25 mouse cellular contexts compared by ENCODE assay signal in genomic region chr3:58319463-58319862, GRCm38 (mm10).
DNase-seq lines count a peak whose midpoint lies in the region; ATAC-seq and TF ChIP-seq lines count a peak whose summit lies in the region.
"Had no signal": no experiment of that assay in that cellular context is flagged by ENCODE, and none has a peak within 500 bp of the region (broad histone marks: within the 10 kb centered on the region; RNA-seq: fewer than 3 reads in every experiment).

No protein-coding gene starts in this region.

- no peaks in the 10 kb centered on the region for H3K9me3 ChIP-seq in heart, postnatal 0 days (replicated peaks; ENCODE audit: control insufficient read depth, low read length)
- H3K9me3 ChIP-seq in kidney, embryonic 16.5 days (ENCODE audit: low read length) = no peaks in the 10 kb centered on the region
- H3K9me3 ChIP-seq: embryonic facial prominence, embryonic 10.5 days; embryonic facial prominence, embryonic 12.5 days; forebrain, embryonic 13.5 days; forebrain, embryonic 15.5 days; G1E had no signal

- TF ChIP-seq CTCF in heart, postnatal 0 days (IDR thresholded peaks at IDR 0.05; ENCODE audit: low read depth) = no peak

- intact Hi-C loops in heart, postnatal 10 days (cut with DNase I) = no loop called here

- H3ac ChIP-seq in myocyte (ENCODE audit: control insufficient read depth, insufficient read length) = no peak overlapping the region

- 70% methylated on average over 1 of the region's 1 CpGs for WGBS in heart, postnatal 0 days
- WGBS in kidney, embryonic 16.5 days = 79% methylated on average over 1 of the region's 1 CpGs

- H3K27ac ChIP-seq in heart, postnatal 0 days (ENCODE audit: low read depth) = no peak overlapping the region
- H3K27ac ChIP-seq in kidney, embryonic 16.5 days (ENCODE audit: low read length) = peak overlapping the region; percentile 28; the same call in 1 of the 2 replicates
- H3K27ac ChIP-seq: embryonic facial prominence, embryonic 10.5 days; embryonic facial prominence, embryonic 12.5 days; forebrain, embryonic 13.5 days; forebrain, embryonic 15.5 days had no signal

- no peak overlapping the region for H3K9ac ChIP-seq in heart, postnatal 0 days (replicated peaks; ENCODE audit: low read depth, low read length)
- H3K9ac ChIP-seq in kidney, embryonic 16.5 days (replicated peaks; ENCODE audit: low read length) = no peak overlapping the region
- H3K9ac ChIP-seq: embryonic facial prominence, embryonic 12.5 days; forebrain, embryonic 13.5 days; forebrain, embryonic 15.5 days had no signal

- no peak for ATAC-seq in heart, postnatal 0 days (ENCODE audit: insufficient read depth, low read depth)
- ATAC-seq in kidney, embryonic 16.5 days (ENCODE audit: low FRiP score, low TSS enrichment) = no peak
- ATAC-seq: activated CD4-positive, CD25-positive, alpha-beta regulatory T cell, adult 4 months; CD4-positive, CD25-positive, alpha-beta regulatory T cell, adult 4 months; forebrain, embryonic 13.5 days; forebrain, embryonic 15.5 days; Patski had no signal

- no peak overlapping the region for H3K4me3 ChIP-seq in heart, postnatal 0 days (ENCODE audit: low read depth, low read length)
- no peak overlapping the region for H3K4me3 ChIP-seq in kidney, embryonic 16.5 days (ENCODE audit: low read length)
- no peak overlapping the region for H3K4me3 ChIP-seq in myocyte
- H3K4me3 ChIP-seq: embryonic facial prominence, embryonic 10.5 days; embryonic facial prominence, embryonic 12.5 days; forebrain, embryonic 13.5 days; forebrain, embryonic 15.5 days had no signal

- no peaks in the 10 kb centered on the region for H3K4me1 ChIP-seq in heart, postnatal 0 days (ENCODE audit: control insufficient read depth, insufficient read depth)
- H3K4me1 ChIP-seq in kidney, embryonic 16.5 days (ENCODE audit: insufficient read depth, low read length) = no peaks in the 10 kb centered on the region
- H3K4me1 ChIP-seq: embryonic facial prominence, embryonic 10.5 days; embryonic facial prominence, embryonic 12.5 days; forebrain, embryonic 13.5 days; forebrain, embryonic 15.5 days had no signal

- no peak for TF ChIP-seq POLR2A in myocyte (IDR thresholded peaks at IDR 0.05; ENCODE audit: insufficient read length, low read depth)

- no peak overlapping the region for H3K4me2 ChIP-seq in heart, postnatal 0 days (ENCODE audit: low read depth, low read length)
- no peak overlapping the region for H3K4me2 ChIP-seq in kidney, embryonic 16.5 days (replicated peaks; ENCODE audit: low read depth, low read length)
- H3K4me2 ChIP-seq in myocyte (ENCODE audit: low read depth) = no peak overlapping the region
- H3K4me2 ChIP-seq: embryonic facial prominence, embryonic 12.5 days; forebrain, embryonic 13.5 days; forebrain, embryonic 15.5 days had no signal

- no peaks in the 10 kb centered on the region for H3K36me3 ChIP-seq in heart, postnatal 0 days (replicated peaks; ENCODE audit: control insufficient read depth, insufficient read depth, low read length)
- H3K36me3 ChIP-seq in kidney, embryonic 16.5 days (ENCODE audit: insufficient read depth, low read length) = no peaks in the 10 kb centered on the region
- H3K36me3 ChIP-seq in myocyte (ENCODE audit: control insufficient read depth, insufficient read depth) = no peaks in the 10 kb centered on the region
- H3K36me3 ChIP-seq: embryonic facial prominence, embryonic 10.5 days; embryonic facial prominence, embryonic 12.5 days; forebrain, embryonic 15.5 days; G1E had no signal

- no peaks in the 10 kb centered on the region for H3K79me2 ChIP-seq in myocyte (ENCODE audit: control insufficient read depth, insufficient read depth)

- DNase-seq in heart, postnatal 0 days (ENCODE audit: low spot score) = peak; percentile 3
- no peak for DNase-seq in heart, postnatal 10 days
- DNase-seq in kidney, adult 8-10 months = no peak
- peak; percentile 53 for DNase-seq in 3T3-L1 (ENCODE audit: low read depth, low spot score)
- no peak for DNase-seq in right cerebral cortex, postnatal 25 days
- DNase-seq: adrenal gland, adult 8-10 months; adrenal gland, postnatal 14 days; adrenal gland, postnatal 36 days; B cell, adult 2 months; cerebellum, adult 11-12 months; cerebellum, adult 2 months; cerebellum, adult 9-10 months; cerebellum, postnatal 10 days; cerebellum, postnatal 25 days had no signal

- H3K27me3 ChIP-seq in heart, postnatal 0 days (ENCODE audit: control insufficient read depth, insufficient read depth, low read length) = no peaks in the 10 kb centered on the region
- H3K27me3 ChIP-seq in kidney, embryonic 16.5 days (ENCODE audit: insufficient read depth, low read length) = no peaks in the 10 kb centered on the region
- no peaks in the 10 kb centered on the region for H3K27me3 ChIP-seq in myocyte (ENCODE audit: control insufficient read depth, insufficient read depth, insufficient read length)
- H3K27me3 ChIP-seq: CH12.LX; embryonic facial prominence, embryonic 12.5 days; forebrain, embryonic 13.5 days; forebrain, embryonic 15.5 days; Patski had no signal

- no peak for TF ChIP-seq EP300 in heart, postnatal 0 days (IDR thresholded peaks at IDR 0.05; ENCODE audit: low read depth)

TF ChIP-seq in myocyte, 11 proteins besides CTCF, POLR2A, EP300 and RAD21:
- no peak for TF ChIP-seq TCF3 (IDR thresholded peaks at IDR 0.05; ENCODE audit: insufficient read length, low read depth)
- peak; percentile 62 for TF ChIP-seq CEBPB (IDR thresholded peaks at IDR 0.05; ENCODE audit: insufficient read depth, poor library complexity, severe bottlenecking)
TF ChIP-seq in myocyte: peak in this region for 1.

Comparison
In these comparisons a context has a peak if more than half of its experiments do, and no peak if none do; other contexts are left out.
1. DNase-seq: peak in heart, postnatal 0 days (single experiment) and 3T3-L1 (single experiment); none in heart, postnatal 10 days (0 of 2), kidney, adult 8-10 months (0 of 2) and right cerebral cortex, postnatal 25 days (single experiment).